Mouse (Mus musculus) c-Kit-positive CD71-positive TER-119-negative erythroid progenitor cells, embryonic 14.5 days (primary cell): ENCODE measurements around the gene Gm20388.

Experiments used
- DNase-seq: peaks from one replicate; pipeline ENCODE4 v3.0.0-alpha.2; 2013; ENCODE audit warnings: low read depth

Gene Gm20388

GRCm38 (mm10) chr8:123648245-123649170 lies 3737.9 kb downstream of the Gm20388 start:
- no peak for DNase-seq

GRCm38 (mm10) chr8:123649483-123649882 lies 3738.8 kb downstream of the Gm20388 start:
- DNase-seq: no peak

- no peak for DNase-seq
Observed at GRCm38 (mm10) chr8:123651390-123652098, 3740.9 kb downstream of the Gm20388 start.

GRCm38 (mm10) chr8:123652641-123653040 lies 3742.0 kb downstream of the Gm20388 start:
- no peak for DNase-seq

- DNase-seq: peak; percentile 50
Observed at GRCm38 (mm10) chr8:123653308-123653993, 3742.8 kb downstream of the Gm20388 start, which contains the start of gene Rhou. Gene Rhou (plus strand): TSS chr8:123653929.

GRCm38 (mm10) chr8:123653994-123654569 lies 3743.4 kb downstream of the Gm20388 start:
- no peak for DNase-seq

GRCm38 (mm10) chr8:123654763-123655162 lies 3744.1 kb downstream of the Gm20388 start:
- no peak for DNase-seq

GRCm38 (mm10) chr8:123655351-123655779 lies 3744.7 kb downstream of the Gm20388 start:
- no peak for DNase-seq

- DNase-seq: no peak
Observed at GRCm38 (mm10) chr8:123657826-123658225, 3747.2 kb downstream of the Gm20388 start.

GRCm38 (mm10) chr8:123659469-123660057 lies 3748.9 kb downstream of the Gm20388 start:
- no peak for DNase-seq

GRCm38 (mm10) chr8:123661515-123661914 lies 3750.9 kb downstream of the Gm20388 start:
- DNase-seq: no peak

GRCm38 (mm10) chr8:123665580-123665979 lies 3754.9 kb downstream of the Gm20388 start:
- DNase-seq: no peak

GRCm38 (mm10) chr8:123666832-123667231 lies 3756.2 kb downstream of the Gm20388 start:
- peak; percentile 11 for DNase-seq

GRCm38 (mm10) chr8:123668681-123669080 lies 3758.0 kb downstream of the Gm20388 start:
- DNase-seq: no peak

- DNase-seq: no peak
Observed at GRCm38 (mm10) chr8:123670766-123671165, 3760.1 kb downstream of the Gm20388 start.

GRCm38 (mm10) chr8:123671454-123671853 lies 3760.8 kb downstream of the Gm20388 start:
- DNase-seq: no peak

GRCm38 (mm10) chr8:123672648-123673047 lies 3762.0 kb downstream of the Gm20388 start:
- no peak for DNase-seq

GRCm38 (mm10) chr8:123675611-123676010 lies 3765.0 kb downstream of the Gm20388 start:
- DNase-seq: no peak

GRCm38 (mm10) chr8:123678390-123678789 lies 3767.7 kb downstream of the Gm20388 start:
- no peak for DNase-seq

GRCm38 (mm10) chr8:123682073-123682761 lies 3771.6 kb downstream of the Gm20388 start:
- DNase-seq: peak; percentile 46

GRCm38 (mm10) chr8:123683321-123683720 lies 3772.7 kb downstream of the Gm20388 start:
- no peak for DNase-seq
